Mouse (Mus musculus) myocyte (in vitro differentiated cells): ENCODE measurements around the gene Tmem117.

Source experiments
- MAX ChIP-seq: IDR thresholded peaks from one replicate; pipeline ENCODE4 v1.6.1; 2011; ENCODE audit warnings: low read depth, mild to moderate bottlenecking, control low read depth
- POLR2A ChIP-seq: IDR thresholded peaks from one replicate; pipeline ENCODE4 v1.6.1; 2011; ENCODE audit warnings: low read depth, mild to moderate bottlenecking, control low read depth, moderate library complexity; ENCODE audit not compliant: insufficient read length

GRCm38 (mm10) chr15:94628830-94629601 is at the start of gene Tmem117:
- no peak for TF ChIP-seq MAX
- TF ChIP-seq POLR2A = no peak
